Mouse (Mus musculus) MEL (cell line): ENCODE data around the gene Rhoh.

Experiments used
- BHLHE40 ChIP-seq: IDR thresholded peaks from 2 replicates; pipeline ENCODE4 v1.6.1; 2012; ENCODE audit warnings: low read depth, mild to moderate bottlenecking, inconsistent platforms, low read length, improper control_type of control experiment, borderline replicate concordance
- CTCF ChIP-seq, 3 experiments: IDR thresholded peaks in 2 of 3; conservative IDR thresholded peaks in 1 of 3; 2 replicates each; pipeline ENCODE4 v1.5.1; 2011 to 2012; ENCODE audit warnings: low read length in 3 of 3, low read depth in 2 of 3, mild to moderate bottlenecking in 2 of 3, improper control_type of control experiment in 1 of 3, inconsistent platforms in 1 of 3, mixed read lengths in 1 of 3, moderate library complexity in 1 of 3; ENCODE audit not compliant: control insufficient read depth in 1 of 3, insufficient read depth in 1 of 3, poor library complexity in 1 of 3, severe bottlenecking in 1 of 3
- EP300 ChIP-seq, 2 experiments: IDR thresholded peaks; 2 replicates each; pipeline ENCODE4 v1.6.1; 2011; ENCODE audit warnings: improper control_type of control experiment in 2 of 2, low read length in 2 of 2, low read depth in 1 of 2, mild to moderate bottlenecking in 1 of 2
- POLR2A ChIP-seq, 2 experiments: IDR thresholded peaks; 2 replicates each; pipeline ENCODE4 v1.6.1; 2011 to 2012; ENCODE audit warnings: low read length in 2 of 2, mild to moderate bottlenecking in 2 of 2, control low read depth in 1 of 2, improper control_type of control experiment in 1 of 2, low read depth in 1 of 2, moderate library complexity in 1 of 2; ENCODE audit not compliant: control insufficient read depth in 1 of 2, insufficient read depth in 1 of 2, poor library complexity in 1 of 2
- TCF12 ChIP-seq: IDR thresholded peaks from 2 replicates; pipeline ENCODE4 v1.6.1; 2014; ENCODE audit warnings: low read depth, mild to moderate bottlenecking, inconsistent platforms, low read length, improper control_type of control experiment, moderate library complexity

- no peak for TF ChIP-seq TCF12
- TF ChIP-seq POLR2A (IDR thresholded peaks at IDR 0.05; ENCODE audit: control insufficient read depth in 1 of 2, insufficient read depth in 1 of 2, low read depth in 1 of 2, low read length in 2 of 2, poor library complexity in 1 of 2): no peak
- no peak for TF ChIP-seq EP300 (IDR thresholded peaks at IDR 0.05; ENCODE audit: low read depth in 1 of 2, low read length in 2 of 2)
- no peak for TF ChIP-seq CTCF (IDR thresholded peaks at IDR 0.05 in 2 of 3, conservative IDR thresholded peaks at IDR 0.05 in 1 of 3; ENCODE audit: control insufficient read depth in 1 of 3, insufficient read depth in 1 of 3, low read depth in 2 of 3, low read length in 3 of 3, poor library complexity in 1 of 3, severe bottlenecking in 1 of 3)
- no peak for TF ChIP-seq BHLHE40
These were observed 43.5 kb downstream of the Rhoh start for GRCm38 (mm10) chr5:65904476-65904875.
